Mouse (Mus musculus) right cerebral cortex, adult 2 months (tissue): ENCODE results near the gene Ccnd2.

Source experiments
- DNase-seq, 2 experiments: peaks; one replicate each; pipeline ENCODE4 v3.0.0; 2021 to 2022; ENCODE audit warnings: low spot score in 2 of 2

The Ccnd2 gene

GRCm38 (mm10) chr6:127152106-127152951 is at the start of gene Ccnd2:
Ccnd2 (minus strand) TSS chr6:127152193.
- DNase-seq, result peak in 1 of 2 experiments; percentile 62

GRCm38 (mm10) chr6:127196985-127197384 is 45.0 kb upstream of the Ccnd2 start:
- no peak for DNase-seq

GRCm38 (mm10) chr6:127181296-127181695 is 29.3 kb upstream of the Ccnd2 start:
- DNase-seq, result peak; percentile 49 to 57

- no peak for DNase-seq
These were observed 27.2 kb upstream of the Ccnd2 start for GRCm38 (mm10) chr6:127179056-127179759.

- DNase-seq, result no peak
These were observed 26.0 kb upstream of the Ccnd2 start for GRCm38 (mm10) chr6:127177962-127178361.

GRCm38 (mm10) chr6:127177441-127177840 is 25.4 kb upstream of the Ccnd2 start:
- no peak for DNase-seq

GRCm38 (mm10) chr6:127172461-127172860 is 20.5 kb upstream of the Ccnd2 start:
- no peak for DNase-seq

GRCm38 (mm10) chr6:127170734-127171133 is 18.7 kb upstream of the Ccnd2 start:
- DNase-seq, result no peak

- DNase-seq, result no peak
These were observed 13.7 kb upstream of the Ccnd2 start for GRCm38 (mm10) chr6:127165663-127166062.

GRCm38 (mm10) chr6:127162842-127163241 is 10.8 kb upstream of the Ccnd2 start:
- no peak for DNase-seq

GRCm38 (mm10) chr6:127157321-127157720 is 5.3 kb upstream of the Ccnd2 start:
- no peak for DNase-seq

GRCm38 (mm10) chr6:127155468-127155867 is 3.5 kb upstream of the Ccnd2 start:
- DNase-seq, result peak in 1 of 2 experiments; percentile 52

- DNase-seq, result no peak
These were observed 2.8 kb upstream of the Ccnd2 start for GRCm38 (mm10) chr6:127154708-127155268.

- no peak for DNase-seq
These were observed 2.1 kb upstream of the Ccnd2 start for GRCm38 (mm10) chr6:127153972-127154707.

- DNase-seq, result no peak
These were observed 1.4 kb upstream of the Ccnd2 start for GRCm38 (mm10) chr6:127153296-127153800.

- DNase-seq, result peak in 1 of 2 experiments; percentile 39
These were observed 358 bp downstream of the Ccnd2 start for GRCm38 (mm10) chr6:127151565-127152105.

- peak; percentile 71 to 76 for DNase-seq
These were observed 1.1 kb downstream of the Ccnd2 start for GRCm38 (mm10) chr6:127150663-127151564.

GRCm38 (mm10) chr6:127149944-127150662 is 1.9 kb downstream of the Ccnd2 start:
- peak; percentile 60 to 61 for DNase-seq

GRCm38 (mm10) chr6:127149303-127149943 is 2.6 kb downstream of the Ccnd2 start:
- DNase-seq, result peak in 1 of 2 experiments; percentile 40
